Mouse (Mus musculus): ENCODE measurements at regions not wholly inside any gene's neighbourhood (a gene's known extent, or its start where the extent isn't known, plus 50 kb on each side); places are given as distances from the start of the nearest gene placed in this dataset.

DNA sequence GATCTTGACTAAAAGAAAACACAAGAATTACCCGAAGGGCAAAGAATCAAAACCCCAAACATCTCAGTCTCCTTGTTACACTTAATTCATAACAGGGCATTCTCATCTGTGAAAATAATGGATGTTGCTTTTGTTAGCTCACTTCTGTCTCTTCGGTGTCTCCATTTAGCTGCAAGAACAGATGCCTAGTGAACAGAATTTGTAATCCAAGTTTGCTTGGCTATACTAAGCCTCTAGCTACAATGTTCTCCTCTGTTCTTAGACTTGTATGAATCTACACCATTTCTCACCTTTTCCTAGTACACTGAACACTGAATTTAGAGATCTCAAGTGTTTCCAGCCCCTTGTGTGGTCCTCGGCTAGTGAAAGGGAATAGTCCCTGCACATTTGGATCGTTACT lies 50.8 kb upstream of the Plscr5 start:
- no peak for TF ChIP-seq POLR2A (IDR thresholded peaks at IDR 0.05; ENCODE audit: insufficient read depth, low read length)
- TF ChIP-seq EP300 (IDR thresholded peaks at IDR 0.05; ENCODE audit: insufficient read depth, low read depth, low read length): no peak

All from ES-Bruce4 (cell line).